Mouse (Mus musculus): ENCODE data around the gene Dct.

GRCm38 (mm10) chr14:118049648-118050238 lies 2.3 kb downstream of the Dct start:
- TF ChIP-seq EP300 (IDR thresholded peaks at IDR 0.05; ENCODE audit: low read depth): no peak
- no peak for TF ChIP-seq CTCF (IDR thresholded peaks at IDR 0.05; ENCODE audit: low read depth)

Data from liver, embryonic 14.5 days (tissue).